Mouse (Mus musculus) layer of hippocampus, adult 9-10 months (tissue): ENCODE data around the gene Cers6.

Experiments
- DNase-seq: peaks from one replicate; pipeline ENCODE4 v3.0.0; 2022; ENCODE audit warnings: low spot score

The Cers6 gene

DNA sequence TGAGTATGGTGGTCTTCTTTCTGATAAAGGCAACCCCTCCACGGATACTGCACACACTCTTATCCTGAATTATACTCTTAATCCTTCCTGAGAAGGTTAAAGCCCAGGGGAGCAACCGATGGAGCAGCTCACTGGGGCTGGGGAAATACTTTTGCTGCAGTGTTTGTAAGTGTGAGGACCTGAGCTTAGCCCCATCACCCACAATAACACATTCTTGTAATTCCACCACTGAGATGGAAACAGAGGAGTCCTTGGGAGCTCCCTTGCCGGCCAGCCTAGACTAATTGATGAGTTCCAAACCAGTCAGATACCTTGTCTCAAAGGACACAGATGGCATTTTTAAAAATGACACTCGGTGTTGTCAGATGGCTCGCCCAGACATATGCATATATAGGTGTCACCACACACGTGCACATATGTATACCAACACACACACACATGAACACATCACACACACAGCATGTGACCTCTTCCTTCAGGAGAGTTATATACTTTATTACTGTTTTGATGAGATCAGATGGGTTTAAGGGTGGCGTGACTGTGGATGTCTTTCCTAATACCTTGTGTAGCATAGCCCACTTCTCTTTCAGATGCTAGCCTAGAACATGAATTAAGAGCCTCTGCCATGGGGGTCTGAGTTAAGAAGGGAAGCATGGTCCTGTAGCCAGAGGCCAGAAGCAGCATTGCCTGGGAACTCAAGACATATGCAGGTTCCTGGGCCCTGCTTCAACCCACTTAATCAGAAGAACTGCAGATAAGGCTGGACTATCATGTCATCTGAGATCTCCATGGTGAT is 210.4 kb downstream of the Cers6 start:
- DNase-seq: no peak

DNA sequence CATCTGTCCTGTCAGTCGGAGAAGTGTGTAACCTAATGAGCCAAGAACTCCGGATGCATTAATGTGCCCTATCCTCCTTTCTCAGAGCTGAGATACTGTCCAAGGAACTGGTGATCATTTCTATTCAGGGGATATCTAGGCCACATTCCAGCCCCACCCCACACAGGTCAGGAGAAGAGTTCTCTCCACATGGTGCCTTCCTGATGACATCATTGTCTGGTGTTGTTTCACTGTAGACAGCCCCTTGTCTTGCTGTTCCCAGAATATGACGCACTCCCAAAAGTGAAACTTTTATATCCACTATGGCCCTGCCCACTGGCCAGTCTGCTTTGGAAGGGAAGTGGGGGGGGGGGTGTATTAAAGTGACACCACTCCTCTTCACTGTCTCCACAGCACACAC is 215.9 kb downstream of the Cers6 start:
- no peak for DNase-seq

DNA sequence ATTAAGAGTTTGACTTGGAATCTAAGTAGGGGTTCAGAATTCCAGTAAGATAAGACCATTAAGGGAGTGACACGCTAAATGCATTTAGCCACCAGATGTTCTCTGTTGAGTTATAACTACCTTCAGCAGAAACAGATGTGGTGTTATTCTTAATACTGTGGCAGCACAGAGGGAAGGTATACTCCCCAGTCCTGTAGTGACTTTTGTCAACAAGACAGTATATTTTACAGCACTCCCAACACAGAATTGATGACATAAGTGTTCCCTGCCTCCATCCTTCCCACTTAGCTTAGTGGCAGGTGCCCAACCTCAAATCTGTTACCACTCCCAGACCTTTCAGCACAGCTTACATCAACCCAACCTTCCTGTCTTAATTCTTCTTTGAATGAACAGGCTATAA is 219.5 kb downstream of the Cers6 start:
- no peak for DNase-seq

DNA sequence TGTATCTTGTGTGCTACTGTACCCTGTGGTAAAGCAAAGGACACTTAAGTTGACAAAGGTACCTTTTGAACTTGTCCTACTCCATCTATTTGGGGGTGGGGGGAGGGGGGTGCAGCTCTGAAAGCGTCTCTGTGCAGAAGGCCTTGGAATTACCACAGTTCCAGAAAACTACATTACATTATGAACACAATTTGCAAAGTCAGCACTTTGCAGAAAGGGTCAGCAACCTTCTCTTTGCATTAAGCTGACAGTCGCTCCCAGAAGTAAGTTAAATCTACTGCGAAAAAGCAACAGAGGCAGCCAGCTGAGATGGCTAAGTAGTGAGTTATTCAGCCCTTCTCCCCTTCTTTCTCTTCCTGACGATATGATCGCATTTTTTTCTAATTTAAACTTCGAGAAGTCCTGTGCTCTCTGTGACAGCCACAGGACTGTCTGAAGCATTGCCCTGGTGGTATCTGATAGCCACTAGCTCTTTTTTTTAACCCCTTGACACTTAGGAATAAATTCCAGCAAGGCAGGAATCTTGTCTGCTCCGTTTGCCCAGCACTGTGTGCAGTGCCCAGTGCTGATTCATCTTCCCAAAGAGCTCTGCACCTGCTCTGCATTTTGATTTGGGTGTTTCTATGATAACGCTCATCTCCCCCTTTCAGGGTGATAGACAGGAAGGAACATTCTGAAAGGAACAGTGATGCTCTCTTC is 221.4 kb downstream of the Cers6 start:
- no peak for DNase-seq

- DNase-seq: no peak
Measured at GRCm38 (mm10) chr2:69083198-69083509, 221.9 kb downstream of the Cers6 start.

DNA sequence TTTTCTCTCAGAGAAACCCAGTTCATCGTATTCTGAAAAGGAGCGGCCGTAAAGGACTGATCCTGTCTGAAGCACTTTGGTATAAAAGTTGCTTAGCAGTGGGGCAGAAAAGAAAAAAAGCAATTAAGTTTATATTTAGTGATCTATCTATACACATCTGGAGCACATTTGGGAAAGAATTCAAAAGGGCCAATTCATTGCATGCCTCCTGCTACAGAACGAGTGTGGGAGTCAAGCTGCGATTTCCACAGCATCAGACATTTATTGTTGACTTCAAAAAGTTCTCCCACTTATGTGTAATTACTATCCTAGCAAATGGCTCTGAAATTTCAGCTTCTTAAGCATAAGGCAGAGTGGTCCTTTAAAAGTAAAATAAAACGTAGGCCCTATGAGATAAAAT is 223.2 kb downstream of the Cers6 start:
- DNase-seq: no peak

DNA sequence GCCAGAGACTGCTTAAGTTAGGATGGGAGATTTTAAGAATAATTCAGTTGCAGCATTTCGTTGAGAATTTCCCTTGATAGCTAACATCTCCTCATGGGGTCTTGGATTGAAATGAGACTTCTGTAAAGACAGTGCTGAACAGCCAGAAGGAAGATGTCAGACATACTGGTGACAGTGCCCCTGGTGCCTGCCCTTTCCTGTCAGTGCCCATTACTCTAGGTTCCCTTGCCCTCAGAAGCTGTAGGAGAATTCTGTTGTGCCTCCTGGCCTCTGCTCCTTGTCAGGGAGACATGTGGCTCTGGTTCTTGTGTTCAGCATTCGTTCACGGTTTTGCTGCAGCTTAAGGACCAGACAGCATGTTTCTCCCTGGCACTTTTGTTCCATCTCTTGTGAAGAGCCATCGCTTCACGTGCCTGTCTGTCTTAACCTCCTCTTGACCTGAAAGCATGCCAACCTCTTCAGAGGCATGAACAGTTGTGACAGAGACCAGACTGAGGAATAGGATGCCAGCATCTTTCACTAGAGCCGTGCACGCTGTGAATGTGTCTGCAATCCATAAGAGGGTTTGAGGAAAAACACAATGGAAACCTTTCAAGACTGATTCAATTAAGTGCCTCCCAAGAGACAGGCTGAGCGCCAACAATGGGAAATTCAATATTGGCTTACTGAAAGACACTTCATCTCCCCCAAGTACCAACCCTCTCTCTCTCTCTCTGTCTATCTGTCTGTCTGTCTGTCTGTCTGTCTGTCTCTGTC is 225.4 kb downstream of the Cers6 start:
- no peak for DNase-seq

GRCm38 (mm10) chr2:69095836-69096235 is 234.6 kb downstream of the Cers6 start:
- DNase-seq: no peak

GRCm38 (mm10) chr2:69096821-69097220 is 235.6 kb downstream of the Cers6 start:
- DNase-seq: no peak

- no peak for DNase-seq
Measured at GRCm38 (mm10) chr2:69097526-69097925, 236.3 kb downstream of the Cers6 start.

DNA sequence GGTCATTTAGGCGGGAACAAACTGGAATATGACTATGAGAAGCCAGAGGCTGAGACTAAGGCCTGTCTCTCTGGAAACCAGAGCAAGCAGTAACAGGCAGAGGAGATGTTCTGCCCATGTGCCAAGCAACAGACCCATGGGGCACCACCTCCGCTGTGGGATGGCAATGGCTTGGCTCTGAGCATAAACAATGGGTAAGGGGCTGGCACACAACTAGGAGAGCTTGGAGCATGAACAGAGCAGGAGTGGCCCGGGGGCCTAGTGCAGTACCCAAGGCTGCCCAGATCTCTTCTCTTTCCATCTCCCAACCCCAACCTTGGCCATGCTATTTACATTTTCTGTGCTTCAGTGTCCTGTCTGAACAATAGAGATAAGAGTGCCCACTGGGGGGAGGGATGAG is 237.5 kb downstream of the Cers6 start:
- DNase-seq: no peak

- no peak for DNase-seq
Measured at GRCm38 (mm10) chr2:69099147-69099546, 237.9 kb downstream of the Cers6 start.

- no peak for DNase-seq
Measured at GRCm38 (mm10) chr2:69100706-69101105, 239.5 kb downstream of the Cers6 start.

DNA sequence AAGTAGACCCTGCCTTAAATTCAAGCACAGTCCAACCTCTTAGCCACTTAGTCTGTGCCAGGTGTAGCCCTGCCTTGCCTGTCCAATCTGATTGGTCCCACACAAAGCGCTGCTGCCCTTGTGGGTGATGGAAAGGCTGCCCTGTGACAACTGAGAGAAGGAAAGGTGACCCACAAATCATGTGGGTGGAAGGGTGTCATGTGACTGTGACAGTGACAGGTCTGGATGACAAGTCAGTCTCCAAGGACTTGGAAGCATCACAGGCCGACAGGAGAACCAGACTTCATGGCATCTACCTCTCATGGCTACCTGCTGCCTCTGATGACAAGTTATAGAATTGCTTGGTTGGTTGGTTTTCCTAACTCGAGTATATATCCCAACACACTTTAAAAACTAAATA is 242.3 kb downstream of the Cers6 start:
- no peak for DNase-seq

- no peak for DNase-seq
Measured at GRCm38 (mm10) chr2:69104511-69105145, 243.4 kb downstream of the Cers6 start.

DNA sequence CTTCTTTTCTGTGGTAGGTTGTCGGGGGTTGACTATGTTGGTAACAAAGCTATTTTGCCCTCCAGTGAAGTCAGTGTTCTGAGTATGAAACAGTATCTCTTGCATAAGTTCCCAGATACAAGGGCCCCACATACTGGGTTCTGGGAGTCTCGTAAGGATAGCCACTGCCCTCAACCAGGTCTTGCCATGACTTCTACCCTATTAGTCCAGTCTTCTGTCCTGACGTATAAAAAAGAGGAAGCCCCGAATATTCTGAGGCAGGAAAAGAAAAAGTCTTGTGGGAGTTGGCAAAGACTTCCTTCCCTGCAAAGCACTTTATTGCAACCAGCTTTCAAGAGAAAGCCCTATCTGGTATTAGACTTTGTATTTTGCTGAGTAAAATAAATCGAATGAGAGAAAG is 248.0 kb downstream of the Cers6 start:
- DNase-seq: no peak

- DNase-seq: no peak
Measured at GRCm38 (mm10) chr2:69109710-69110109, 248.5 kb downstream of the Cers6 start.

GRCm38 (mm10) chr2:69112609-69113008 is 251.4 kb downstream of the Cers6 start:
- DNase-seq: no peak

DNA sequence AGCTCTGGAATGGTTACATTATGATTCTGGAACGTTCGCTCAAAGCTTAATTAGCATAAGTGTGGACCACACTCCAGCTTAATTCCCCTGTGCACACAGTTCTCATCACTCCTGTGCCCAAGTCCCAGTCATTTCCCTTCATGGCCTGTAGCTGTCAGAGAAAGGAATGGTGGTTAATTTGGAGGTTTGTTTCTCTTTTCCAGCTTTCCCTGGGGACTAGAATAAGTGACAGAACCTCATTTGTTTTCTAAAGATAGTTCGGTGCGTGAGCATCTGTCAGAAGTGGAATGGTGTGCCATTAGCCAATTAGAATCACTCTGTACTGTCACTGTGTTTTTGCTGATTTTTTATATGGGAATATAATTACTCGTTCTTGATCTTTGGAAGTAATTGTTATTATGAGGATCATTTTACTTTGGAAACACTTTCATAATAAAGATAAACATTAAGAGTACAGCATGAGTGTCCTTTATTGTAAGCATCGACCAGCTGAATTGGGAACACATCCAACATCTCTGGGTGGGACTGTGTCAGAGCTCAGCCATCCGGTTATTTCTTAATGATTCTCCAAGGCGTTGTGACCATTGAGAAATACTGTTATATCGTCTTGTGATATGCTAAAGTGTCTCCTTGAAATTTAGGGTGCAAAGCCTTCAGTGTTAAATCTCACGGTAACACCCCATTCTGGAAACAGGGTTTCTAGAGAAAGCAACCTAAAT is 252.7 kb downstream of the Cers6 start:
- no peak for DNase-seq

- no peak for DNase-seq
Measured at GRCm38 (mm10) chr2:69115921-69116320, 254.7 kb downstream of the Cers6 start.

- DNase-seq: no peak
Measured at GRCm38 (mm10) chr2:69116767-69117166, 255.5 kb downstream of the Cers6 start.

GRCm38 (mm10) chr2:69118994-69119393 is 257.8 kb downstream of the Cers6 start:
- no peak for DNase-seq
